Mouse (Mus musculus) CH12.LX (cell line): ENCODE measurements at regions not wholly inside any gene's neighbourhood (a gene's known extent, or its start where the extent isn't known, plus 50 kb on each side); places are given as distances from the start of the nearest gene placed in this dataset.

Experiments
- DNase-seq: peaks from one replicate; pipeline ENCODE4 v3.0.0-alpha.2; 2013; ENCODE audit errors: extremely low read depth
- H3K27ac ChIP-seq: 2 replicates; pipeline ENCODE4 v1.5.1; 2012; ENCODE audit warnings: low read depth, mild to moderate bottlenecking, control low read depth, moderate library complexity; ENCODE audit not compliant: insufficient read depth
- H3K27me3 ChIP-seq: replicated peaks from 2 replicates; pipeline ENCODE3; 2012; ENCODE audit warnings: inconsistent platforms
- H3K36me3 ChIP-seq, 2 experiments: replicated peaks in 1 of 2; 2 replicates each; pipeline versions ENCODE3 to v1.6.1; 2012; ENCODE audit warnings: inconsistent platforms in 1 of 2, low read length in 1 of 2, mild to moderate bottlenecking in 1 of 2, mixed read lengths in 1 of 2, moderate library complexity in 1 of 2; ENCODE audit not compliant: control insufficient read depth in 1 of 2, insufficient read depth in 1 of 2
- H3K4me1 ChIP-seq, 2 experiments: 2 replicates each; pipeline ENCODE4 v1.6.1; 2012; ENCODE audit warnings: inconsistent platforms in 1 of 2, moderate library complexity in 1 of 2; ENCODE audit not compliant: insufficient read depth in 2 of 2, control insufficient read depth in 1 of 2
- H3K4me2 ChIP-seq: 2 replicates; pipeline ENCODE4 v1.6.1; 2012; ENCODE audit warnings: low read depth, mild to moderate bottlenecking, control low read depth; ENCODE audit not compliant: poor library complexity, insufficient read depth, severe bottlenecking
- H3K4me3 ChIP-seq, 3 experiments: fragments of 150-350 bp in 1 of 3; sonication (generic) in 1 of 3; replicated peaks in 1 of 3; 2 replicates each; pipeline versions ENCODE3 to v1.5.1; 2011 to 2012; ENCODE audit warnings: low read depth in 2 of 3, low read length in 2 of 3, mild to moderate bottlenecking in 2 of 3, moderate library complexity in 2 of 3, control low read depth in 1 of 3, improper control_type of control experiment in 1 of 3, inconsistent platforms in 1 of 3, mixed read lengths in 1 of 3; ENCODE audit not compliant: poor library complexity in 1 of 3
- H3K79me2 ChIP-seq: replicated peaks from 2 replicates; pipeline ENCODE4 v1.6.1; 2012; ENCODE audit warnings: mild to moderate bottlenecking, moderate library complexity; ENCODE audit not compliant: control insufficient read depth, poor library complexity, insufficient read depth, severe bottlenecking; ENCODE audit errors: extremely low read depth
- H3K9ac ChIP-seq: 2 replicates; pipeline ENCODE4 v1.6.1; 2012; ENCODE audit warnings: low read depth, mild to moderate bottlenecking, control low read depth, moderate library complexity; ENCODE audit not compliant: insufficient read depth
- H3K9me3 ChIP-seq: replicated peaks from 2 replicates; pipeline ENCODE3; 2012; ENCODE audit warnings: low read length, inconsistent platforms, mixed read lengths
- CHD2 ChIP-seq: IDR thresholded peaks from 2 replicates; pipeline ENCODE4 v1.6.1; 2011; ENCODE audit warnings: low read length, improper control_type of control experiment
- CTCF ChIP-seq, 2 experiments: IDR thresholded peaks in 1 of 2; conservative IDR thresholded peaks in 1 of 2; 2 replicates each; pipeline ENCODE4 v1.5.1; 2011 to 2012; ENCODE audit warnings: low read depth in 2 of 2, low read length in 2 of 2, improper control_type of control experiment in 1 of 2, inconsistent platforms in 1 of 2, mild to moderate bottlenecking in 1 of 2, moderate library complexity in 1 of 2
- ELF1 ChIP-seq: IDR thresholded peaks from 2 replicates; pipeline ENCODE4 v1.6.1; 2014; ENCODE audit warnings: low read depth, mild to moderate bottlenecking, inconsistent platforms, low read length, improper control_type of control experiment
- EP300 ChIP-seq: IDR thresholded peaks from 2 replicates; pipeline ENCODE4 v1.6.1; 2011; ENCODE audit warnings: low read length, improper control_type of control experiment
- ETS1 ChIP-seq: conservative IDR thresholded peaks from 2 replicates; pipeline ENCODE4 v1.6.1; 2012; ENCODE audit warnings: low read depth, mild to moderate bottlenecking, inconsistent platforms, low read length, improper control_type of control experiment, moderate library complexity
- GABPA ChIP-seq: IDR thresholded peaks from 2 replicates; pipeline ENCODE4 v1.6.1; 2012; ENCODE audit warnings: low read depth, low read length, improper control_type of control experiment, inconsistent platforms; ENCODE audit not compliant: insufficient replicate concordance
- IRF4 ChIP-seq: IDR thresholded peaks from 2 replicates; pipeline ENCODE4 v1.6.1; 2014; ENCODE audit warnings: low read depth, mild to moderate bottlenecking, inconsistent platforms, low read length, improper control_type of control experiment
- JUN ChIP-seq: IDR thresholded peaks from 2 replicates; pipeline ENCODE4 v1.6.1; 2011; ENCODE audit warnings: low read depth, mild to moderate bottlenecking, low read length, improper control_type of control experiment, moderate library complexity; ENCODE audit not compliant: insufficient read depth
- JUND ChIP-seq: conservative IDR thresholded peaks from 2 replicates; pipeline ENCODE4 v1.6.1; 2011; ENCODE audit warnings: low read depth, low read length, improper control_type of control experiment
- MAZ ChIP-seq: IDR thresholded peaks from 2 replicates; pipeline ENCODE4 v1.6.1; 2012; ENCODE audit warnings: low read depth, mild to moderate bottlenecking, inconsistent platforms, low read length, improper control_type of control experiment, moderate library complexity
- MEF2A ChIP-seq: IDR thresholded peaks from 2 replicates; pipeline ENCODE4 v1.6.1; 2014; ENCODE audit warnings: low read depth, mild to moderate bottlenecking, inconsistent platforms, low read length, improper control_type of control experiment, borderline replicate concordance
- MXI1 ChIP-seq: IDR thresholded peaks from 2 replicates; pipeline ENCODE4 v1.6.1; 2011; ENCODE audit warnings: mild to moderate bottlenecking, low read depth, low read length, improper control_type of control experiment
- NELFE ChIP-seq: IDR thresholded peaks from 2 replicates; pipeline ENCODE4 v1.6.1; 2011; ENCODE audit warnings: low read depth, low read length, improper control_type of control experiment
- RAD21 ChIP-seq: IDR thresholded peaks from 2 replicates; pipeline ENCODE4 v1.6.1; 2011; ENCODE audit warnings: low read depth, mild to moderate bottlenecking, low read length, improper control_type of control experiment, moderate library complexity
- RCOR1 ChIP-seq: conservative IDR thresholded peaks from 2 replicates; pipeline ENCODE4 v1.6.1; 2012; ENCODE audit warnings: low read depth, mild to moderate bottlenecking, inconsistent platforms, low read length, improper control_type of control experiment
- UBTF ChIP-seq: IDR thresholded peaks from 2 replicates; pipeline ENCODE4 v1.6.1; 2012; ENCODE audit warnings: low read depth, mild to moderate bottlenecking, inconsistent platforms, low read length, improper control_type of control experiment, moderate library complexity
- USF2 ChIP-seq: conservative IDR thresholded peaks from 2 replicates; pipeline ENCODE4 v1.6.1; 2011; ENCODE audit warnings: low read depth, low read length, improper control_type of control experiment
- ZC3H11A ChIP-seq: IDR thresholded peaks from 2 replicates; pipeline ENCODE4 v1.6.1; 2012; ENCODE audit warnings: low read depth, mild to moderate bottlenecking, inconsistent platforms, low read length, improper control_type of control experiment
- ZNF384 ChIP-seq: IDR thresholded peaks from 2 replicates; pipeline ENCODE4 v1.6.1; 2012; ENCODE audit warnings: low read depth, low read length, improper control_type of control experiment, inconsistent platforms
- dilution Hi-C: fragments of 300-500 bp; cut with MboI; formaldehyde crosslinking; loops from 2 replicates; pipeline ENCODE4 v1.14.3; 2020; ENCODE audit warnings: low sequenced_read_pairs; ENCODE audit not compliant: extremely low pct_unique_long_range_greater_than_20kb, extremely low pct_ligation_motif_present
- in situ Hi-C: fragments of 300-500 bp; cut with MboI; formaldehyde crosslinking; loops from 3 replicates; pipeline ENCODE4 v1.14.3; 2019; ENCODE audit warnings: low sequenced_read_pairs, low pct_ligation_motif_present, low pct_unique_long_range_greater_than_20kb, mixed read lengths

DNA sequence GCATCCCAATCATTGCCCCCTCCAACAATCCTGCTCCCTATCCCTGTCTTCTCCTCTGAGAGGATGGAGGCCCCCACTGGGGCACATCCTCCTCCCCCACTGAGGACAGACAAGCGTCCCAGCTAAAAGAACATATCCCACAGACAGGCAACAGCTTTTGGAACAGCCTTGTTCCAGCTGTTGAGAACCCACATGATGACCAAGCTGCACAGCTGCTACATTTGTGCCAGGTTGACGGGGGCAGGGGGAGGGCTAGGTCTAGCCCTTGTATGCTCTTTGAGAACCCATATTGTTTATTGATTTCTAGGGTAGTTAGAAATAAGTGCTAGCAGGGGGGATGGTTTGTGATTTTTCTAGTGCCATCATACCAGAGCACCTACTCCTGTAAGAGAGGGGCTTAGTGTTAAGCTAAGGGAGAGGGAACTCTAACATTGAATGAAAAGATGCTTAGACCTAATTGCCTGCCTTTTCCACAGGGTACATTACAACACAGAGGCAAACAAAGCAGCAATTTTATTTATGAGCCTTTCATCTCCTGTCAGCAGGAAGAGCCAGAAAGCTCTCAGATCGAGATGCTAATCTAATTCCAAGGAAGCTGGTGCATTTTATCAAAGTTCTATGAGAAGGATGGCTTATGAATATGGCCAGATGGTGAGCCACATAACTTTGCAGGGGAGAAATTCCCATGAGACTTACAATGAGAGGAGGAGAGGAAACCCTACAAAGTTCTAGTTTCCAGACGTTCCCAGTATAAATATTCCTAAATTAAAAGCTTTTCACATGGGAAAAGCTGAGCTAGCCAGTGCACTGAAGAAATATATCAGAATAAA lies 137.6 kb upstream of the Zpld1 start:
- H3K9me3 ChIP-seq = no peaks in the 10 kb centered on the region
- dilution Hi-C loops = no loop called here
- H3K36me3 ChIP-seq = no peaks in the 10 kb centered on the region
- no peak overlapping the region for H3K9ac ChIP-seq
- H3K4me1 ChIP-seq = no peaks in the 10 kb centered on the region; a peak in 1 of 4 replicates
- TF ChIP-seq ZNF384 = no peak
- no peak for TF ChIP-seq IRF4
- TF ChIP-seq JUND = no peak
- no peak for TF ChIP-seq ELF1
- TF ChIP-seq ZC3H11A = no peak
- no peak for TF ChIP-seq CTCF (conservative IDR thresholded peaks at IDR 0.05 in 1 of 2, IDR thresholded peaks at IDR 0.05 in 1 of 2; ENCODE audit: low read depth in 2 of 2, low read length in 2 of 2)
- TF ChIP-seq EP300 = no peak
- TF ChIP-seq RAD21 = no peak
- no peak for TF ChIP-seq ETS1
- no peak for TF ChIP-seq NELFE
- TF ChIP-seq MXI1 = no peak
- no peak for TF ChIP-seq MAZ
- TF ChIP-seq MEF2A = no peak
- TF ChIP-seq JUN = no peak
- no peak for TF ChIP-seq CHD2
- TF ChIP-seq UBTF = no peak
- TF ChIP-seq RCOR1 = no peak
- no peak for TF ChIP-seq GABPA
- no peak overlapping the region for H3K4me3 ChIP-seq
- H3K27ac ChIP-seq = no peak overlapping the region
- no peak for DNase-seq
- no peaks in the 10 kb centered on the region for H3K79me2 ChIP-seq
- H3K4me2 ChIP-seq = no peak overlapping the region
- in situ Hi-C loops = no loop called here
- H3K27me3 ChIP-seq = no peaks in the 10 kb centered on the region

DNA sequence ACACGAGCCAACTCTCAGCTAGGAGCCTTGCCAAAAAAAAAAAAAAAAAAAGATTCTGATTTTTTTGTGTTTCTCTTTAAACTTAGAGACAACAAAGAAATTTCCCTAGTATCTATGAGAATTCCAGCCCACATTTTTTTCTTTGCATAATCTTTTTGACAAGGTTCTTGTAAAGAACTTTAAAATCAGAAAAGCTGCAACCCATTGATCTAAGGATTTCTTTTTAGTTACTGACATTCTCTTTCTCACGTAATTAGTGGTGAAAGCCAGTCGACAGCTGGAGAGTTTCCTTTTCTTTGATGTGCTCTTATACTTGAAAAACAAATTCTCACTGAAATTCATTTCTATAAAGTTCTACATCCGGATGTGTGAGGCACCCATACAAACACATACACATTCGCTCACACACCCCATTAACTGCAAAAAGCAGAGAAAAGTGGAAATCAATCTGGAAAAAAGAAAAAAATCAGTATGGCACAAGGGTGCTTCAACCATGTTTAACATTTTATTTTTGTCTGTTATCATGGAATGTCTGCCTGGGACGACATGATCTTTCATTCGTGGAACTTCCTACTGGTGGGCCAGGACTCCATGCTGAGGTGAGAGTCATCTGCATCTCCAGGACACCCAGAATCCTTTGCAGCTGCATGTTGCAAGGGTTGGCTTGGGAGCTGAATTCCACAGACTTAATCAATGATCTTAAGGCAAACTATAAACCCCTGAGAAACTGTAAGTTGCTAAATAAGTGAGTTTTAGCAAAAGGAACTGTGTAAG lies 124.0 kb upstream of the Zpld1 start:
- TF ChIP-seq USF2 = no peak
- no peak for TF ChIP-seq MEF2A
- TF ChIP-seq UBTF = no peak
- peak; percentile 18; the same call in 1 of the 2 replicates for TF ChIP-seq ZNF384
- Histone ChIP-seq H3K4me2 (0 out of 2 replicates have a peak overlapping the region, but pooled peaks have one; percentile 21), H3K36me3 (no peaks in the 10 kb centered on the region), H3K9me3 (no peaks in the 10 kb centered on the region), H3K4me3 (no peak overlapping the region), H3K27ac (no peak overlapping the region), H3K79me2 (no peaks in the 10 kb centered on the region), H3K9ac (no peak overlapping the region), H3K4me1 (no peaks in the 10 kb centered on the region; a peak in 1 of 4 replicates), H3K27me3 (no peaks in the 10 kb centered on the region)
- DNase-seq = no peak
- dilution Hi-C loops (no loop called here), in situ Hi-C loops (no loop called here)
